Mouse (Mus musculus) hindbrain, embryonic 16.5 days (tissue): ENCODE measurements around the gene Galntl6. TPM values are rescaled to one million over a fixed set of nuclear protein-coding genes. Genes with fewer than 3 reads are reported as not detected.

ENCODE experiments used
- ATAC-seq: fragments of 200-750 bp; cut with Nextera tagmentation; 2 replicates; pipeline ENCODE4 v1.8.0; 2017; ENCODE audit warnings: moderate TSS enrichment, moderate library complexity
- H3K27ac ChIP-seq: fragments of 300-500 bp; sonication (generic); 2 replicates; pipeline ENCODE4 v1.5.1; 2014; ENCODE audit warnings: low read depth, mild to moderate bottlenecking, control low read depth, low read length, moderate library complexity
- H3K27me3 ChIP-seq: fragments of 300-500 bp; sonication (generic); replicated peaks from 2 replicates; pipeline ENCODE4 v1.6.1; 2014; ENCODE audit warnings: low read length; ENCODE audit not compliant: control insufficient read depth, insufficient read depth
- H3K36me3 ChIP-seq: fragments of 300-500 bp; sonication (generic); 2 replicates; pipeline ENCODE4 v1.6.1; 2014; ENCODE audit warnings: mild to moderate bottlenecking, low read length, moderate library complexity, mixed read lengths; ENCODE audit not compliant: control insufficient read depth, insufficient read depth
- H3K4me1 ChIP-seq: fragments of 300-500 bp; sonication (generic); 2 replicates; pipeline ENCODE4 v1.6.1; 2014; ENCODE audit warnings: low read depth, low read length; ENCODE audit not compliant: control insufficient read depth, insufficient read depth
- H3K4me2 ChIP-seq: fragments of 300-500 bp; sonication (generic); 2 replicates; pipeline ENCODE4 v1.6.1; 2014; ENCODE audit warnings: mild to moderate bottlenecking, low read length, control low read depth, moderate library complexity
- H3K4me3 ChIP-seq: fragments of 300-500 bp; sonication (generic); 2 replicates; pipeline ENCODE4 v1.5.1; 2014; ENCODE audit warnings: mild to moderate bottlenecking, low read length, control low read depth, moderate library complexity
- H3K9ac ChIP-seq: fragments of 300-500 bp; sonication (generic); 2 replicates; pipeline ENCODE4 v1.6.1; 2014; ENCODE audit warnings: low read depth, mild to moderate bottlenecking, control low read depth, low read length, moderate library complexity
- H3K9me3 ChIP-seq: fragments of 300-500 bp; sonication (generic); 2 replicates; pipeline ENCODE4 v1.6.1; 2014; ENCODE audit warnings: mild to moderate bottlenecking, low read length, moderate library complexity; ENCODE audit not compliant: control insufficient read depth
- WGBS: fragments of 180-500 bp; shearing (Covaris S2); extraction: QIAGEN DNeasy Blood & Tissue Kit; methylation state at CpG from one replicate; pipeline ENCODE4 v1.1.7; 2014; 5-methylcytosine and 5-hydroxymethylcytosine counted together
- polyA plus RNA-seq: library from polyadenylated mRNA; unstranded; fragments of >200 nt; fragmentation: Nextera tagmentation; extraction: Ambion mirVana; gene quantifications from 2 replicates; pipeline ENCODE4 v1.2.1, GENCODE M21; 2015

The Galntl6 gene
- 15.3 and 18.6 TPM in 2 replicates for polyA plus RNA-seq

DNA sequence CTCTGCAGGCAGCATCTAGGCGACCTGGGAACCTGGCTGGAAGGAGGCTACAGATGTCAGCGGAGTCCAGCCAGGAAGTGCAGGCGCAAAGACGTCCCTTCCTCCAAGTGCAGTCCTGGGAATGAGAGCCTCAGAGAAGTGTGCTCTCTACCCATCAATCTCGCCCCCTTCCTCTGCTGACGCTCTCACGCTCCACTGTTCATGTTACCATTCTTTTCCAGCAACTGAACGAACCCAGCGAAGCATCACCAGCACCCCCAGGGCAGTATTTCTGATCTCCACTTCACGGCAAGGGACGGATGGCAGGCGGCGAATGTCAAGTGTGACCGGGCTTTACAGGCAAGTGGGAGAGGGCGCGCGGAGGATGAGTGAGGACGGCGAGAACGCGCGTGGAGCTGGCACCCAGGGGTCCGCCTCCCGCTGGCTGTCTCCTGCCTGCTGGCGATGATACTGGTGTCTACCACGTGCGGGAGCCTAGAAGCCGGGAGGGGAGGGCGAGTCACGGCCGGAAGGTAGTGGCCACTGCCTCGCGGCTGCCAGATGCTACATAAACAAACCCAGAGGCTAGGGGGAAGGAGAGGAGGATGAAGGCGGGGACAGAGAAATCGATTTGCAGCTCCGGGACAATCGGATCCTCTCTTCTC is at the start of gene Galntl6:
Gene Galntl6, minus strand, starts transcription at position 445 of the 644 bp plus-strand sequence.
- under 1% methylated on average over 37 of the region's 37 CpGs for WGBS
- no peaks in the 10 kb centered on the region for H3K36me3 ChIP-seq
- peak within 1 kb of the TSS; percentile 93 for H3K4me2 ChIP-seq
- ATAC-seq: peak; percentile 80
- peak within 1 kb of the TSS; percentile 81 for H3K27ac ChIP-seq
- H3K27me3 ChIP-seq: no peaks in the 10 kb centered on the region
- H3K4me3 ChIP-seq: peak within 1 kb of the TSS; percentile 84
- no peaks in the 10 kb centered on the region for H3K4me1 ChIP-seq
- H3K9ac ChIP-seq: peak within 1 kb of the TSS; percentile 82
- H3K9me3 ChIP-seq: no peaks in the 10 kb centered on the region

GRCm38 (mm10) chr8:58957195-58957739 is 44.8 kb upstream of the Galntl6 start:
- Histone ChIP-seq H3K9ac (no peak overlapping the region), H3K27me3 (no peaks in the 10 kb centered on the region), H3K27ac (no peak overlapping the region), H3K4me3 (no peak overlapping the region), H3K4me1 (no peaks in the 10 kb centered on the region), H3K9me3 (no peaks in the 10 kb centered on the region), H3K36me3 (no peaks in the 10 kb centered on the region), H3K4me2 (no peak overlapping the region)
- no peak for ATAC-seq
- 55% methylated on average over 5 of the region's 5 CpGs for WGBS

GRCm38 (mm10) chr8:58943773-58944172 is 31.3 kb upstream of the Galntl6 start:
- 93% methylated on average over 4 of the region's 4 CpGs for WGBS
- no peaks in the 10 kb centered on the region for H3K27me3 ChIP-seq
- no peaks in the 10 kb centered on the region for H3K36me3 ChIP-seq
- H3K9me3 ChIP-seq: peaks cover 3% of the 10 kb centered on the region
- no peak overlapping the region for H3K9ac ChIP-seq
- H3K4me2 ChIP-seq: no peak overlapping the region
- no peak overlapping the region for H3K4me3 ChIP-seq
- no peaks in the 10 kb centered on the region for H3K4me1 ChIP-seq
- H3K27ac ChIP-seq: no peak overlapping the region
- no peak for ATAC-seq

DNA sequence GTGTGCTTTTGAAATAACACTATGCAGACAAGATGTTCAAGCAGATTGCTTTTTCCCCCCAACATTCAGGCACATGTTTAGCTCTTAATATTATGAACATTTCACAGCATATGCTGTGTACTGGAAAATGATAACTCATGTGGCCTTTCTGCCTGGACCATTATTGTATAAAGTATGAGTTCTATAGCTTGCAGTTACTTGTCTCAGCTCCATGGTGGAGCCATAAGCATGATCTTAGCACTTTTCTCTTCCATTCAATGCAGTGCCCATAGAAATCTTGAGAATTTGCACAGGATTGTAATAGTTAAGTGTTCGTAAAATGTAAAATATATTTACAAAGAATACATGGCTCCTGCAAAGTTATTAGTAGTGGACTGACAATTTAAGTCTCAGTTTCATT is 18.6 kb upstream of the Galntl6 start:
- ATAC-seq: peak; percentile 73; the same call in 1 of the 2 replicates
- no peaks in the 10 kb centered on the region for H3K27me3 ChIP-seq
- H3K9me3 ChIP-seq: no peaks in the 10 kb centered on the region
- no peaks in the 10 kb centered on the region for H3K4me1 ChIP-seq
- WGBS: 64% methylated on average over 1 of the region's 1 CpGs
- no peak overlapping the region for H3K4me2 ChIP-seq
- no peaks in the 10 kb centered on the region for H3K36me3 ChIP-seq
- no peak overlapping the region for H3K4me3 ChIP-seq
- no peak overlapping the region for H3K9ac ChIP-seq
- no peak overlapping the region for H3K27ac ChIP-seq

GRCm38 (mm10) chr8:58915142-58915541 is 2.7 kb upstream of the Galntl6 start:
- H3K9me3 ChIP-seq: no peaks in the 10 kb centered on the region
- no peak overlapping the region for H3K9ac ChIP-seq
- H3K27ac ChIP-seq: no peak overlapping the region
- H3K36me3 ChIP-seq: no peaks in the 10 kb centered on the region
- no peak for ATAC-seq
- no peaks in the 10 kb centered on the region for H3K4me1 ChIP-seq
- H3K4me3 ChIP-seq: no peak overlapping the region
- H3K27me3 ChIP-seq: no peaks in the 10 kb centered on the region
- WGBS: 62% methylated on average over 2 of the region's 2 CpGs
- H3K4me2 ChIP-seq: no peak overlapping the region

GRCm38 (mm10) chr8:58913640-58913968 is 1.2 kb upstream of the Galntl6 start:
- 49% methylated on average over 3 of the region's 3 CpGs for WGBS
- Histone ChIP-seq H3K27ac (no peak overlapping the region), H3K4me1 (no peaks in the 10 kb centered on the region), H3K9ac (no peak overlapping the region; the same call in none of the 2 replicates), H3K4me3 (peak overlapping the region; percentile 84), H3K36me3 (no peaks in the 10 kb centered on the region), H3K4me2 (peak overlapping the region; percentile 93), H3K27me3 (no peaks in the 10 kb centered on the region), H3K9me3 (no peaks in the 10 kb centered on the region)
- no peak for ATAC-seq

DNA sequence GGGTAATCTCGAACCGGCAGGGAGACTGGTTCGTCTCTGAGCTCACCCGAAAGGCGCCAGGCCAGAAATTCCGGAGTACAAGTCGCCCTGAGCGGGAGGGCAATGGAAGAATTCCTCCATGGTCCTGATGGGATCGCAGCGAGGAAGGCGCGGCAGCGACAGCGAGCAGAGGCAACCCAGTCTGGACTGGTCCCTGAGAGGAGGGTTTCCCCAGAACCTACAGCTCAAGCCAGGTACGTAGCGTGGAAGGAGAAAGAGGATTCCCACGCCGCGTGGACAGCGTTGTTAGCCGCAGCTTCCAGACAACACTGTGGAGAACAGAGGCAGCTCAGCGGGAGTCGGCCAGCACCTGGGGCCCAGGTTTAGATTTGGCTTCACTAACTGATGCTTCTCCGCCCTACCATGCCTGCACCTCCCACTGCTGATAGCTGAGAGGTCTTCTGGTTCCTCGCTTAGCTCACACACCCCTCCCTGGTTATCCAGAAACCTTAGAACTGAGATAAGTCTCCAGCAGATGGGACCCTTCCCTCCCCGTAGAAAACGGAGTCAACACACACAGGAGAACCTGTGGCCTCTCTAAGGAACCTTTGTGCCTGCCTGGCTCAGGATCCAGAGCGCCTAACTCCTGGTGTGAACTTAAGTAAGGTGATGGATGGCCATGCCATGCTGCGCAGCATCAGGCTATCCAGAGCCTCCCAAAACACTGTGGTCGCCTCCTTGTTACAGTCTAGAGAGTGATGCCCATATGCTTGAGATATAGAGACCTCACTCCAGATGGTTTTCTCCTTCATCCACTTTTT is 600 bp upstream of the Galntl6 start:
- H3K9me3 ChIP-seq: no peaks in the 10 kb centered on the region
- peak overlapping the region; percentile 93 for H3K4me2 ChIP-seq
- WGBS: 2% methylated on average over 27 of the region's 30 CpGs
- no peaks in the 10 kb centered on the region for H3K4me1 ChIP-seq
- peak; percentile 77 for ATAC-seq
- peak overlapping the region; percentile 82 for H3K9ac ChIP-seq
- peak overlapping the region; percentile 81 for H3K27ac ChIP-seq
- no peaks in the 10 kb centered on the region for H3K36me3 ChIP-seq
- H3K27me3 ChIP-seq: no peaks in the 10 kb centered on the region
- peak overlapping the region; percentile 84 for H3K4me3 ChIP-seq

DNA sequence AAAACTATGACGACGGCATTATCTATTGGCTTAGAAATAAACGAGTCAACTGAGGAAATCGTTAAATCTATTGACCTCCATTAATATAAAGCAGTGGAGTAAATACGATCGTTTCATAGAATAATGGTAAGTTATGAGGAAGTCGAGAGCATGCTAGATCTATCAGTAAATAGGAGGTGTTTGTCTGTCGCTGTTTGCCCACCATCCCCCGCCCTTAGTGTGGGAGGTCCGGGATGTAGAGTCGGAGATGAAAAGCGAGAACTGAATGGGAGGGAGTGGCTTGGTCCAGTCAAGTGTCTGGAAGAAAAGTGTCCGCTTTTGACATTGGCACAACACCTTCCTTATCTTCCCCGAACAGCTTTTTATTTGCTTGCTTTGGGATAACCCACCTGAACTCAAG is 763 bp downstream of the Galntl6 start, which contains the start of gene BC030500:
Gene BC030500, plus strand, starts transcription at position 79 of the 400 bp plus-strand sequence.
- ATAC-seq: peak; percentile 40; the same call in 1 of the 2 replicates
- 2% methylated on average over 14 of the region's 14 CpGs for WGBS

DNA sequence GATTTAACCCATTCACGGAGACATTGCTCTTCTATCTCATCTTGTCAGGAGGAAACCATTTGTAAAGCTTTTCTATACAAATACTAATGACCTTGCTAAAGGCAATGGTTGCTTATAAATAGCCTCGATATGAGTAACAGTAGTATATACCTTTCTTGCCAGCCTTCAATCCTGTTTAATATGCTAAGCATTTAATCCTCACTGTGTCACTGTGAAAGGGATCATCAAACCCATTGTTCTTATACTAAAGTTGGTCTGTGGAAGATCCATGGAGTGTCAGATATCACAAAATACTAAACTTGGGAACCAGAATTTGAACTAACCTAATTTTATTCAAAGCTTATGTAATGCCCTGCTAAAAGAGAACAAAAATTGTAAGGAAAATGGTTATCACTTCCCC is 8.0 kb downstream of the Galntl6 start:
- WGBS: 28% methylated on average over 2 of the region's 2 CpGs
- ATAC-seq: no peak

More for the DNA sequence above, 763 bp downstream of the Galntl6 start, which contains the start of gene BC030500:
- Histone ChIP-seq H3K4me2 (peak within 1 kb of the TSS; percentile 93), H3K27ac (peak within 1 kb of the TSS; percentile 81), H3K27me3 (no peaks in the 10 kb centered on the region), H3K4me1 (no peaks in the 10 kb centered on the region), H3K36me3 (no peaks in the 10 kb centered on the region), H3K4me3 (peak within 1 kb of the TSS; percentile 84), H3K9ac (peak within 1 kb of the TSS; percentile 82), H3K9me3 (no peaks in the 10 kb centered on the region)

More for the DNA sequence above, 8.0 kb downstream of the Galntl6 start:
- no peaks in the 10 kb centered on the region for H3K4me1 ChIP-seq
- no peak overlapping the region for H3K4me3 ChIP-seq
- no peaks in the 10 kb centered on the region for H3K9me3 ChIP-seq
- no peak overlapping the region for H3K9ac ChIP-seq
- no peak overlapping the region for H3K4me2 ChIP-seq
- no peaks in the 10 kb centered on the region for H3K36me3 ChIP-seq
- no peak overlapping the region for H3K27ac ChIP-seq
- no peaks in the 10 kb centered on the region for H3K27me3 ChIP-seq
